Mouse (Mus musculus) CH12.LX (cell line): ENCODE data around the gene Arpp21. TPM values are rescaled to one million over a fixed set of nuclear protein-coding genes. Genes with fewer than 3 reads are reported as not detected.

Source experiments
- DNase-seq: peaks from one replicate; pipeline ENCODE4 v3.0.0-alpha.2; 2013; ENCODE audit errors: extremely low read depth
- H3K27ac ChIP-seq: 2 replicates; pipeline ENCODE4 v1.5.1; 2012; ENCODE audit warnings: low read depth, mild to moderate bottlenecking, control low read depth, moderate library complexity; ENCODE audit not compliant: insufficient read depth
- H3K27me3 ChIP-seq: replicated peaks from 2 replicates; pipeline ENCODE3; 2012; ENCODE audit warnings: inconsistent platforms
- H3K36me3 ChIP-seq, 2 experiments: replicated peaks in 1 of 2; 2 replicates each; pipeline versions ENCODE3 to v1.6.1; 2012; ENCODE audit warnings: inconsistent platforms in 1 of 2, low read length in 1 of 2, mild to moderate bottlenecking in 1 of 2, mixed read lengths in 1 of 2, moderate library complexity in 1 of 2; ENCODE audit not compliant: control insufficient read depth in 1 of 2, insufficient read depth in 1 of 2
- H3K4me1 ChIP-seq, 2 experiments: 2 replicates each; pipeline ENCODE4 v1.6.1; 2012; ENCODE audit warnings: inconsistent platforms in 1 of 2, moderate library complexity in 1 of 2; ENCODE audit not compliant: insufficient read depth in 2 of 2, control insufficient read depth in 1 of 2
- H3K4me2 ChIP-seq: 2 replicates; pipeline ENCODE4 v1.6.1; 2012; ENCODE audit warnings: low read depth, mild to moderate bottlenecking, control low read depth; ENCODE audit not compliant: poor library complexity, insufficient read depth, severe bottlenecking
- H3K4me3 ChIP-seq, 3 experiments: fragments of 150-350 bp in 1 of 3; sonication (generic) in 1 of 3; replicated peaks in 1 of 3; 2 replicates each; pipeline versions ENCODE3 to v1.5.1; 2011 to 2012; ENCODE audit warnings: low read depth in 2 of 3, low read length in 2 of 3, mild to moderate bottlenecking in 2 of 3, moderate library complexity in 2 of 3, control low read depth in 1 of 3, improper control_type of control experiment in 1 of 3, inconsistent platforms in 1 of 3, mixed read lengths in 1 of 3; ENCODE audit not compliant: poor library complexity in 1 of 3
- H3K79me2 ChIP-seq: replicated peaks from 2 replicates; pipeline ENCODE4 v1.6.1; 2012; ENCODE audit warnings: mild to moderate bottlenecking, moderate library complexity; ENCODE audit not compliant: control insufficient read depth, poor library complexity, insufficient read depth, severe bottlenecking; ENCODE audit errors: extremely low read depth
- H3K9ac ChIP-seq: 2 replicates; pipeline ENCODE4 v1.6.1; 2012; ENCODE audit warnings: low read depth, mild to moderate bottlenecking, control low read depth, moderate library complexity; ENCODE audit not compliant: insufficient read depth
- H3K9me3 ChIP-seq: replicated peaks from 2 replicates; pipeline ENCODE3; 2012; ENCODE audit warnings: low read length, inconsistent platforms, mixed read lengths
- CHD1 ChIP-seq: IDR thresholded peaks from 2 replicates; pipeline ENCODE4 v1.6.1; 2012; ENCODE audit warnings: low read depth, low read length, improper control_type of control experiment, inconsistent platforms
- CTCF ChIP-seq, 2 experiments: IDR thresholded peaks in 1 of 2; conservative IDR thresholded peaks in 1 of 2; 2 replicates each; pipeline ENCODE4 v1.5.1; 2011 to 2012; ENCODE audit warnings: low read depth in 2 of 2, low read length in 2 of 2, improper control_type of control experiment in 1 of 2, inconsistent platforms in 1 of 2, mild to moderate bottlenecking in 1 of 2, moderate library complexity in 1 of 2
- E2F4 ChIP-seq: IDR thresholded peaks from 2 replicates; pipeline ENCODE4 v1.6.1; 2011; ENCODE audit warnings: low read depth, low read length, improper control_type of control experiment; ENCODE audit not compliant: insufficient replicate concordance
- GABPA ChIP-seq: IDR thresholded peaks from 2 replicates; pipeline ENCODE4 v1.6.1; 2012; ENCODE audit warnings: low read depth, low read length, improper control_type of control experiment, inconsistent platforms; ENCODE audit not compliant: insufficient replicate concordance
- MAX ChIP-seq: IDR thresholded peaks from 2 replicates; pipeline ENCODE4 v1.6.1; 2011; ENCODE audit warnings: low read length, improper control_type of control experiment
- MEF2A ChIP-seq: IDR thresholded peaks from 2 replicates; pipeline ENCODE4 v1.6.1; 2014; ENCODE audit warnings: low read depth, mild to moderate bottlenecking, inconsistent platforms, low read length, improper control_type of control experiment, borderline replicate concordance
- MXI1 ChIP-seq: IDR thresholded peaks from 2 replicates; pipeline ENCODE4 v1.6.1; 2011; ENCODE audit warnings: mild to moderate bottlenecking, low read depth, low read length, improper control_type of control experiment
- NELFE ChIP-seq: IDR thresholded peaks from 2 replicates; pipeline ENCODE4 v1.6.1; 2011; ENCODE audit warnings: low read depth, low read length, improper control_type of control experiment
- POLR2AphosphoS2 ChIP-seq: IDR thresholded peaks from 2 replicates; pipeline ENCODE4 v1.6.1; 2011; ENCODE audit warnings: low read depth, low read length, improper control_type of control experiment
- RCOR1 ChIP-seq: conservative IDR thresholded peaks from 2 replicates; pipeline ENCODE4 v1.6.1; 2012; ENCODE audit warnings: low read depth, mild to moderate bottlenecking, inconsistent platforms, low read length, improper control_type of control experiment
- SIN3A ChIP-seq: IDR thresholded peaks from 2 replicates; pipeline ENCODE4 v1.6.1; 2012; ENCODE audit warnings: low read length, improper control_type of control experiment, inconsistent platforms
- TBP ChIP-seq: conservative IDR thresholded peaks from 2 replicates; pipeline ENCODE4 v1.6.1; 2011; ENCODE audit warnings: low read depth, low read length, improper control_type of control experiment
- TCF12 ChIP-seq: IDR thresholded peaks from 2 replicates; pipeline ENCODE4 v1.6.1; 2014; ENCODE audit warnings: low read depth, mild to moderate bottlenecking, inconsistent platforms, low read length, improper control_type of control experiment
- UBTF ChIP-seq: IDR thresholded peaks from 2 replicates; pipeline ENCODE4 v1.6.1; 2012; ENCODE audit warnings: low read depth, mild to moderate bottlenecking, inconsistent platforms, low read length, improper control_type of control experiment, moderate library complexity
- USF1 ChIP-seq: IDR thresholded peaks from 2 replicates; pipeline ENCODE4 v1.6.1; 2014; ENCODE audit warnings: low read depth, mild to moderate bottlenecking, inconsistent platforms, low read length, improper control_type of control experiment
- USF2 ChIP-seq: conservative IDR thresholded peaks from 2 replicates; pipeline ENCODE4 v1.6.1; 2011; ENCODE audit warnings: low read depth, low read length, improper control_type of control experiment
- ZNF384 ChIP-seq: IDR thresholded peaks from 2 replicates; pipeline ENCODE4 v1.6.1; 2012; ENCODE audit warnings: low read depth, low read length, improper control_type of control experiment, inconsistent platforms
- dilution Hi-C: fragments of 300-500 bp; cut with MboI; formaldehyde crosslinking; loops from 2 replicates; pipeline ENCODE4 v1.14.3; 2020; ENCODE audit warnings: low sequenced_read_pairs; ENCODE audit not compliant: extremely low pct_unique_long_range_greater_than_20kb, extremely low pct_ligation_motif_present
- in situ Hi-C: fragments of 300-500 bp; cut with MboI; formaldehyde crosslinking; loops from 3 replicates; pipeline ENCODE4 v1.14.3; 2019; ENCODE audit warnings: low sequenced_read_pairs, low pct_ligation_motif_present, low pct_unique_long_range_greater_than_20kb, mixed read lengths
- polyA plus RNA-seq: library from polyadenylated mRNA; unstranded; fragments of >175 nt; gene quantifications from 2 replicates; pipeline ENCODE4 v1.2.1, GENCODE M21; 2012; ENCODE audit warnings: low read depth; ENCODE audit not compliant: insufficient read length
- total RNA-seq, 2 experiments: library from RNA; depleted of rRNA; stranded (reverse); fragments of 300-350 nt in 1 of 2; fragments of >200 nt in 1 of 2; gene quantifications; 2 replicates each; pipeline ENCODE4 v1.2.3; 2012 to 2014

Arpp21 gene
- total and polyA plus RNA-seq, 3 experiments: not detected

DNA sequence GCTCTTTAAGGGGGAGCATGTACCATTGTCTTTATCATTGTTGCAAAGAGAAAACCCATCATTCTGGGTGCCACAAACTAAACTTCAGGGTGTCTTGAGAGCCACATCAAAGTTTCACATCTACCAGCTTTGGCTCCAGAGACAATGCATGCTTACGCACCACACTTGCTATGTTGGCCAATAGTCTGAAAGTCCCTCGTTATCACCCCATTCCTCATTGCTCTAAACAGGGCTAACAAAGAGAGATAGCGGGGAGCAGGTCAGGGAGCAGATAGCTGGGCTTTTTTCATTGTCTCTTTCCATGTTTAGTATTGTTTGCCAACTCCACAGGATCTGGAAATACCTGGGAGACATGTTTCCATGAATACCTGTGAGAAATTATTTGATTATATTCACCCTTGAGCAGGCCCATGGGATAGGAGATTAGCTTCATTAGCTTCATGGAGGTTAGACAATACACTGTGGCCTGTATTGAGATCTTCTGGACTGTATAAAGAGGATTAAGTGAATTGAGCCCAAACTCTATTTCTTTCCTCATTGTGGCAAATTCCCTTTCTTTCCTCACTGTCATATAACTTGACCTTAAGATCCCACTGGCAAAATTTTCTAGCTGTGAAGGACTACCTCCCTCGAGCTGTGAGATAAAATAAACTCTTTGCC, 29.4 kb upstream of the Arpp21 start:
- dilution Hi-C loops: no loop called here
- TF ChIP-seq USF1: no peak
- TF ChIP-seq USF2: no peak
- no peak for TF ChIP-seq TCF12
- no peak for TF ChIP-seq POLR2AphosphoS2
- no peak for TF ChIP-seq SIN3A
- no peak for TF ChIP-seq MAX

GRCm38 (mm10) chr9:112261986-112262901, 26.5 kb upstream of the Arpp21 start:
- TF ChIP-seq MAX (no peak), CTCF (conservative IDR thresholded peaks at IDR 0.05 in 1 of 2, IDR thresholded peaks at IDR 0.05 in 1 of 2; ENCODE audit: low read depth in 2 of 2, low read length in 2 of 2) (no peak), CHD1 (no peak), TCF12 (no peak), SIN3A (no peak), ZNF384 (no peak), RCOR1 (no peak), TBP (no peak)
- dilution Hi-C loops (no loop called here), in situ Hi-C loops (no loop called here)
- Histone ChIP-seq H3K4me3 (no peak overlapping the region), H3K27ac (no peak overlapping the region), H3K79me2 (no peaks in the 10 kb centered on the region), H3K4me2 (no peak overlapping the region), H3K9ac (no peak overlapping the region), H3K27me3 (no peaks in the 10 kb centered on the region), H3K4me1 (no peaks in the 10 kb centered on the region), H3K9me3 (peaks cover 66% of the 10 kb centered on the region), H3K36me3 (no peaks in the 10 kb centered on the region)
- no peak for DNase-seq

More for the DNA sequence above, 29.4 kb upstream of the Arpp21 start:
- Histone ChIP-seq H3K27ac (no peak overlapping the region), H3K9ac (no peak overlapping the region), H3K9me3 (peaks cover 65% of the 10 kb centered on the region), H3K4me2 (no peak overlapping the region), H3K36me3 (no peaks in the 10 kb centered on the region), H3K4me1 (no peaks in the 10 kb centered on the region), H3K4me3 (no peak overlapping the region), H3K79me2 (no peaks in the 10 kb centered on the region), H3K27me3 (no peaks in the 10 kb centered on the region)
- in situ Hi-C loops: no loop called here
- no peak for DNase-seq

GRCm38 (mm10) chr9:112261556-112261955, 25.8 kb upstream of the Arpp21 start:
- peaks cover 63% of the 10 kb centered on the region for H3K9me3 ChIP-seq
- no peak overlapping the region for H3K4me2 ChIP-seq
- H3K4me1 ChIP-seq: no peaks in the 10 kb centered on the region
- DNase-seq: no peak
- H3K27ac ChIP-seq: no peak overlapping the region
- no peak overlapping the region for H3K9ac ChIP-seq
- no peak overlapping the region for H3K4me3 ChIP-seq
- no peaks in the 10 kb centered on the region for H3K27me3 ChIP-seq
- no peaks in the 10 kb centered on the region for H3K79me2 ChIP-seq
- H3K36me3 ChIP-seq: no peaks in the 10 kb centered on the region
- TF ChIP-seq SIN3A (no peak), UBTF (no peak), MXI1 (no peak), CHD1 (no peak), GABPA (no peak), E2F4 (no peak), MEF2A (no peak), NELFE (no peak)
- TF ChIP-seq, all 38 proteins: peak for 0
- in situ Hi-C loops (no loop called here), dilution Hi-C loops (no loop called here)
